Mouse (Mus musculus) layer of hippocampus, adult 9-11 months (tissue): ENCODE measurements around the gene Il3ra.

Source experiments
- DNase-seq: peaks from one replicate; pipeline ENCODE4 v3.0.0; 2022

Il3ra gene

DNA sequence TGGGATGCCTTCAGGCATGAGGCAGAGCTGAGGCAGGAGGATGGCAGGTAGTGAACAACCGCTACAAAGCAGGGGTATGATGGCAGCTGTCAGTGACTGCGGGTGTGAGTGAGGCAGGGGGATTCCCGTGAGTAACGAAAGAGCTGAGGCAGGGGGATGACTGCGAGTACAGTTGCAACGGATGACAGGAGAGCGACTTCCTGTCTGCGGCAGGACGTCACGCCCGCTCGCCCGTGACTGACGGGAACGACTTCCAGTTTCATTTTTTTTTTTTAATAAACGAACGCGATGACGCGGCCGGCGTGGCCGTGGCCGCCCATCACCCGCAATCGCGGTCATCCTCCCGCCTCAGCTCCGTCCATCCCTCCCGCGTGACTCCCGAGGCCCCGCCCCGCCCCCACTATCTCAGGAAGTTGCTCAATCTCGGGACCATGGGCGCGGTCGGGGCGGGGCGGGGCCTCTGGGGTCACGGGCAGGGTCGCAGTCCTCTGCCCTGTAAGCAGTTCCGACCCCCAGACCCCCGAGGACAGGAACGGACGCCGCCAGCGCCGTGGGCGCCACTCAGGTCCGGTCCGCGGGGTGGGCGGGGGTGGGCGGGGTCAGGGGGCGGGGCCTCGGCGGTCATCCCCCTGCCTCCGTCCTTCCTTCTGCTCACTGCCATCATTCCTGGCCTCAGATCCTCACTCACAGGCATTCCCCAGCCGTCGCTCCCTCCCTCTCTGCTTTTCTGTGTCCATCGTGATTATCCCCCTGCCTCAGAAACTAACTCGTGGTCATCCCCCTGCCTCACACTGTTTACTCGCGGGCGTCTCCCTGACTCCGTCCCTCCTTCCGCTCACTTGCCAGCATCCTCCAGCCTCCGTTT, at the start of gene Il3ra:
Il3ra (plus strand) TSS at position 328 of the 865 bp plus-strand sequence.
- peak; percentile 80 for DNase-seq

DNA sequence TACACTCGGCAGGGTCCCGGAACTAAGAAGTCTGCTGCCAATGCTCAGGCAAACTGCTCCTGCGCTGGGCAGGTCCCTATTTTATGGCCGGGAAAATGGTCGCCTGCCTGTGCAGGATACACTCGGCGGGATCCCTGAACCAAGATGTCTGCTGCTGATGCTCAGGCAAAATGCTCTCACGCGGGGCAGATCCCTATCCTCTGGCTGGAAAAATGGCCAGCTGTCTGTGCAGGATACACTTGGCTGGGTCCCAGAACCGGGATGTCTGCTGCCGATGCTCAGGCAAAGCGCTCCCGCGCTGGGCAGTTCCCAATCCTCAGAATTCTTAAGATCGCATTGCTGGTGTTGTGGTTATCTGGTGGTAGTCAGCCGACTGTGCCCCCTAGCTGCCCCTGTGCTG, 37.1 kb upstream of the Il3ra start:
- no peak for DNase-seq

DNA sequence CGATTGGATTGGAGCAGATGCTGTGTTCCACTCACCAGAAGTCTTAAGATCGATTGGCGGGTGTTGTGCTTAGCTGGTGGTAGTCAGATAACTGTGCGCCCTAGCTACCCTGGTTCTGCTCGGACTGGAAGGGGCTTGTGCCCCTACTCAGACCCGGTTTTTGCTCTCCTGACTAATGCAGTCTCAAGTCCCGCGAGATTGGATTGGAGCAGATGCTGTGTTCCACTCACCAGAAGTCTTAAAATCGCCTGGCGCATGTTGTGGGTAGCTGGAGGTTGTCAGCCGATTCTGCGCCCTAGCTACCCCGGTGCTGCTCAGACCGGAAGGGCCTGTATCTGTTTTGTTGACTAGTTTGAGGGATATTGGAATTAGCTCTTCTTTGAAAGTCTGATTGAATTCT, 36.7 kb upstream of the Il3ra start:
- no peak for DNase-seq

DNA sequence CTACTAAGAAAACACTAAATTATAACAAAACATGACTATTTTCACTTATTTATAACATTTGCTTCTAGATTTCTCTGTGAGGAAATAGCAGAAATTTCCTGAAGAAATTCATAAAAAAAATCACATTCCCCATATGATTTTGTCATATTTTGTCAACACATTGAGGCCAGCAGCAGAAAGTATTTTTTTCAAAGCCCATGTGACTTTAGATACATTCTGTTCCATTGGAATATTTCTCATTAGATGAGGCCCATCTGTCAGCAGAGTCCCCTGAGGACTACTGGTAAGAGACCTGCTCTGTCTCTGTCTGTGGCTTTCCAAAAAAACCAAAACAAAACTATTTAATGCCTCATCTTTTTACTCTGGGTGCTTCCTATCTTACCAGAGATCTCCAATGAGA, 23.5 kb upstream of the Il3ra start, which contains the start of gene Olfr31:
Olfr31 (plus strand) TSS at position 301 of the 400 bp plus-strand sequence.
- DNase-seq, result no peak

DNA sequence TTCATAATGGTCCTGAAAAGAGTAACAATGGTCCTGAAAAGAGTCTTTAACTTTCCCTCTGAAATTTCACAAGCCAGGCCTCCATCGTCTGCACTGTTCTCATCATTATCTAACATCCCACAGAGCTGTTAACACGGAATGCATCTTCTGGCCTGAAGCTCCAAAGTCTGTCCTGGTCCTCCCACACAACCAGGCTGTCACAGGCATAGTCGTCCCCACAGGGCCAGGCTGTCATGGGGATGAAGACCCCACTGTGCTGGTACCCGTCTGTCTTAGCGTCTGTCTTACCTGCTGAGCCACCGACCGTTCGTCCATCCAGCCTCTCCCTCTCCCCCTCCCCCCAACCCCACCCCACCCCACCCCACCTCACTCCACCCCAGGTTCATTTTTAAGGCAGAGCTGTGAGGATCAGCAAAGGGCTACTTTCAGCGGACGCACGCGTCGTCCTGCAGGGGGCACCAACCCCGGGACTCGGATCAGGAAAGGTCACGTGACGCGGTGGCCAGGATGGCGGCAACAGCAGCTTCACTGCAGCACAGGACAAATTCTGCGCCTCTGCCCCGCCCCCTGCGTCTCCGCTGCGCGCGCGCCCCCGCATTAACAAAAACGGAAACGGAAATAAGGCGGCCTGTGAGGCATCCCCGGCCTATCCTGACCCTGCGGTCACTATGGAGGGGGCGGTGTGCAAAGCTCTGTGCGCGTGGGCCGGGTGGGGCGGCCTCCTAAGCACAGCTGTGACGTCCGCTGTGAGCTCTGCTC, 783 bp upstream of the Il3ra start:
- peak; percentile 88 for DNase-seq

DNA sequence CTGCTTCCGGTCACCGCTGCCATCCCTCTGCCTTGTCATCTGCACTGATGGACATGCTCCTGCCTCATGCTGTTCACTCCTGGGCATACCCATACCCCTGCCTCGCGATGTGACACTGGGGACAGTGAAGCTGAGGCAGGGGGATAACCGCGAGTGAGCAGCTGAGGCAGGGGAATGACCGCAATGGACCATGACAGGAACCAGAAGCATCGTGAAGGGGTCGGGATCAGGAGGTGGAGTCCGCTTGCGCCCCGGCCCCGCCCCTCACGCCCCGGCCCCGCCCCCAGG, 682 bp downstream of the Il3ra start:
- DNase-seq, result peak; percentile 28

DNA sequence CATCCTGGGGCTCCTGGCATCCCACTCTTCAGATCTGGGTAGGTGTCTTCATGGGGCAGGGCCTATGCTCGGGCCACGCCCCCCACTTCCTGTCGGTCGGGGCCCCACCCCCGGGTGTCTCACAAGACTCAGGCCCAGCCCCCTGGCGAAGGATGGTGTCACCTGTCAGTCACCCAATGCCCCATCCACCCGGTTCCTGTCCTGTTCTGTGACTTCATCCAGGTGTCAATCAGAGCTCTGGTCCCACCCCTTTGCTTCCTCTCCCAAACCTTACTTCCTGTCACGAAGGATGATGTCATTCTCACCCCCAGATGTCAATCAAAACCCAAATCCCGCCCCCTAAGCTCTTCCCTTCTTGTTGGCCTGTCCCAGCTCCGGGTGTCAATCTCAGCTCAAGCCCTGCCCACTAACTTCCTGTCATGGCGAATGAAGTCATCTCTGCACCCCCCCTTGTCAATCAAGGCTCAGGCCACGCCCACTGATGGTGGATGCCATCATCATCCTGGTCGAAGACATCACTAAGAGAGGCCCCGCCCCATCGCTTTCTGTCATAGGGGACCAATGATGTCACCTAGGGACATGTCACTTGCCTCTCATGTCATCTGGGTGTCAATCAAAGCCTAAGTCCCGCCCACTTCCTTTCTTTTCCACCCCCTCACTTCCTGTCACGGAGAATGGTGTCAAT, 1.2 kb downstream of the Il3ra start:
- peak; percentile 64 for DNase-seq

DNA sequence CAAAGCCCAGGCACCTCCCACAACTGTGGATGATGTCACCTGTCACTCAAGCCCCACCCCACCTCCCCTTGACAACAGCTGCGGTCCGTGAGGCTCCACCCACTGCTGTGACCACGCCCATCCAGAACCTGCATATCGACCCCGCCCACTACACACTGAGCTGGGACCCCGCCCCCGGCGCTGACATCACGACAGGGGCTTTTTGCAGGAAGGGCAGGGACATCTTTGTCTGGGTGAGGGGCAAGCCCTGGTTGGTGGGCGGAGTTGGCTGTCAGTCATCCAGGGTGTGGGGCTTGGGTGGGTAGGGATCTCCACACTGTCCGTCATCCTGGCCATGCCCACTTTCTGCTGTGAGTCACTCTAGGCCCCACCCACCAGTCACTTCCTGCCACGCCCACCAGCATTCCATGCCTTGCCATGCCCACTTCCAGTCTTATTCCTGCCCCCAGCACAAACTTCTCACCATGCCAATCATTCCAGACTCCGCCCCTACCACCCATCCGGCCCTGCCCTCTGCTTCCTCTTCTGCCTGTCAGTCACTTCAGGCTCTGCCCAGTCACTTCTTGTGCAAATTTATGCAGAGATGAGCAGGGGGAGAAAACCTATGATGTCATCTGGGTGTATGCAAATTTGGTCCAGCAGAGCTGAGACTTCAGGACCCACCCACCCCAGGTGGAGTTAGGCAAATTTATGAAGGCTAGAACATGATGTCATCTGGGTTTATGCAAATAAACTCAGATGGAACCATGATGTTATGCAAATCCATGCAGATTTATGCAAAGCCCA, 2.0 kb downstream of the Il3ra start:
- DNase-seq, result peak; percentile 69

DNA sequence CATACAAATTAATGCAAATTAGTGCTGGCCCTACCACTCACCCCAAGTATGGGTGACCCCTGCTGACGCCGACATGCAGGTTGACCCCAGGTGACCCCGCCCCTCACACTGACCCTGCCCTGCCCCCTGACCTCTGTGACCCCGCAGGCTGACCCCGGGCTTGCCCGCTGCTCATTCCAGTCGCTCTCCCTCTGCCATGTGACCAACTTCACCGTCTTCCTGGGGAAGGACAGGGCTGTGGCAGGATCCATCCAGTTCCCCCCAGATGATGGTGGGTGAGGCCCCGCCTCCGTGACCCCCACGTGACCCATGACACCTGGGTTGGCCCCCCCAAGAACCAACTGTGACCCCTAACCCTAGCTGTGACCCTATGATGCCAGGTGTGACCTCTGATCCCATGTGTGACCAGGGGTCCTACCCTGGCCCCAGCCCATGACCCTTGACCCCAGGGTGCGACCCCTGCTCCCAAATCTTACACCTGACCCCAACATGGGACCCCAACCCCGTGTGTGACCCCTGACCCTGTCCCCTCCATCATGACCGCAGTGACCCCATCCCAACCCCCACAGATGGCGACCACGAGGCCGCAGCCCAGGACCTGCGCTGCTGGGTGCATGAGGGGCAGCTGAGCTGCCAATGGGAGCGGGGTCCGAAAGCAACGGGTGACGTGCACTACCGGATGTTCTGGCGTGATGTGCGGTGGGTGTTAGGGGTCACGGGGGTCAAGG, 2.8 kb downstream of the Il3ra start:
- DNase-seq, result no peak

DNA sequence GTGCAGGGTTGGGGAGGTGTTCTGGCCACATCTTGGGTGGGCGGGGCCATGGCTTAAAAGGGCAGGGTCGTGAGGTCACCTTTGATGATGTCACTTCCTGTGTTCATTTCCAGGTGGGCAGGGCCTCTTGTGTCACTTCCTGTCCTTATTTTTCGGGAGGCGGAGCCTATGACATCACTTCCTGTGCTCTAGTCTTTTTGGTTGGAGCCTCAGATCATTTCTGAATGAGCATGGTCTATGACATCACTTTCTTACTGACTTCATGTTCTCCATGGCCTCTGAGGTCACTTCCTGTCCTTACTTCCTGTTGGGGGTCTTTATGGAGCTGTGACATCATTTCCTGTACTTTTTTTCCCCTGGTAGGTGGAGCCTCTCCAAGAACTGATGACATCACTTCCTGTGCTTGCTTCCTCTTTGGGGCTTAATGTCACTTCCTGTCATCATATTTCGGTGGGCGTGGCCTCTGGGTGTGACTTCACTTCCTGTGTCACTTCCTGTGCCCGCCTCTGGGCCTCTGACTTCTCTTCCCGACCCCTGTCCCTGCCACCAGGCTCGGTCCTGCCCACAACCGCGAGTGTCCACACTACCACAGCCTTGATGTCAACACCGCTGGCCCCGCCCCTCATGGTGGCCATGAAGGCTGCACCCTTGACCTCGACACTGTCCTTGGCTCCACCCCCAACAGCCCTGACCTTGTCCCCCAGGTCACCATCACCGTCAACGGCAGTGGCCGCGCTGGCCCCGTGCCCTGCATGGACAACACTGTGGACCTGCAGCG, 3.6 kb downstream of the Il3ra start:
- no peak for DNase-seq

DNA sequence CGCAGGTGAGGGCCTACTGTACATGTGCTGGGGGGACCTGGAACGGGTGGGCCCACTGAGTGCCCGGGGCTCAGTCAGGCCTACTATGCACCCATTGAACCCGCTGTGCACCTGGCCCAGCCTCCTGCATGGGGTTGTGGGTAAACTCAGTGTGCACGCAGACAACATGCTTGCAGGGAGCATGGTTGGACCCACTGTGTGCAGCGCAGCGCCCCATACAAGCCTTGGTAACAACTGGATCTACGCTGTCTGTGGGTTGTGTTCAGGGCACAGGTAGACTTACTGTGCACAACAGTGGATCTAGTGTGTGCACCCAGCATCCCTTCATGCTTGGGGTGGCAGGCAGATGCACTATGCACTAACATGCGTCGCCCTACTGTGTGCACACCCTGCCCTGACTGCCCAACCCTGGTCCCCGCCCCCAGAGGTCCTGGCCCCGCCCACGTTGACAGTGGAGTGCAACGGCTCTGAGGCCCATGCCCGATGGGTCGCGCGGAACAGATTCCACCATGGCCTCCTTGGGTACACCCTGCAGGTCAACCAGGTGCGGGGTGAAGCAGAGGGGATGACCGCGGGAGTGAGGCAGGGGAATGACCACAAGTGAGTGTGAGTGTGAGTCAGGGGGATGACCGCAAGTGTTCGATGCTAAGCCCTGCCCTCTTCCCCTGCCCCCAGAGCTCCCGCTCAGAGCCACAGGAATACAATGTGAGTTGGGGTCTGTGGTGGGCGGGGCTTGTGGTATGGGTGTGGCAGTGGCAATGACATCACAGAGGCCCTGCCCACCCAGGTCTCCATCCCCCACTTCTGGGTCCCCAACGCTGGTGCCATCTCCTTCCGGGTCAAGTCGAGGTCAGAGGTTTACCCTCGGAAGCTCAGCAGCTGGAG, 4.4 kb downstream of the Il3ra start:
- no peak for DNase-seq

DNA sequence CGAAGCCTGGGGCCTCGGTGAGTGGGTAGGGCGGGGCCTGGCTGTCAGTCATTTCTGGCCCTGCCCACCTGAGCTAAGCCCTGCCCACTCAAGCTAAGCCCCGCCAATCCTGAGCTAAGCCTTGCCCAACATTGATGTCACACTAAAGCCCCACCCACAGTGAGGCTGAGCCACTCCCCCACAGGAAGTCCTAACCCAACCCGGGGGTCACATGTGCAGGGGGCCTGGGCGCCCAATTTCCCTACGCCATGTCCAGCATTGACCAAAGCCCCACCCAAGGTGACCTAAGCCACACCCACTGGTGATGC, 5.0 kb downstream of the Il3ra start:
- no peak for DNase-seq

DNA sequence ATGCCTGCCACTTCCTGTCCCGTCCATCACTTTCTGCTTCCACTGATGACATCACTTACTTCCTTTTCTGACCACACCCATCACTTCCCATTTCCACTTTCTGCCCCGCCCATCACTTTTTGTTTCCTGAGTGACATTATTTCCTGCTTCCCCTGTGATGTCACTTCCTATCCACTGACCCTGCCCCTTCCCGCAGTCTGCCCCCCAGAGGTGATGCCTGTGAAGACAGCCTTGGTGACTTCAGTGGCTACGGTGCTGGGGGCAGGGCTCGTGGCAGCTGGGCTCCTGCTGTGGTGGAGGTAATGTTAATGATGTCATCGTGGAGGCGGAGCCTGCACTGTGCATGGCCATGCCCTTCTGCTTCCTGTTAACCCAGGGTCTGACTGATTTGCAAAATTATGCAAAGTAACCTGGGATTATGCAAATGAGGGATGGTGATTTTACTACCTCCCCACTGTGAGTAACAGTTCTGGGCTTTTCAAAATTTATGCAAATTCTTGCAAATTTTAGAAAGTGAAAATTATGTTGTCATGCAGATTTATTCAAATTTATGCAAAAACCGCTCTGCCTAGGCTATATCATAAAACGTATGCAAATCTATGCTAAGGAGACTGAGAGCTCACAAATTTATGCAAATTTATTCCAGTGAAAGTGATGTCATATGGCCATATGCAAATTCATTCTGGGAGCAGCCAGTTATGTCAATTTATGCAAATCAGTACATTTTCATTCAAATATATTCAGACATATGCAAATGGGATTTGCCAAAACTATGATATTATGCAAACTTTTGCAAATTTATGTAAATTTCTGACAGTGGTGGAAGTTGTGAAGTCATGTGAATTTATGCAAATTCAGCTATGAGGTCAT, 5.9 kb downstream of the Il3ra start:
- DNase-seq, result no peak

DNA sequence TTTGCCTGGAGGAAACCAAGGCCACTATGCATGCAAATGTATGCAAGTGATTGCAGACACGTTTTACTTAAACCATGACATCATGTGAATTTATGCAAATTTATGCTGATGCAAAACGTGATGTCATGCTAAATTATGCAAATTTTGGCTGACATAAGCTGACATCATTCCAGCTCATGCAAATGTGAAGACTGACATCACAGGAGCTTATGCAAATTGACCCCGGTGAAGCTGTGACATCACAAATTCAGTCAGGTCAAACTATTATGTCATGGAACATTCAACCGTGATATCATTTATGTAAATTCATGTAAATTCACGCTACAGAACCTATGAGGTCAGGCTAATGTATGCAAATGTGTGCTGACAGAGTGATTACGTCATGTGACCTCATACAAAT, 6.5 kb downstream of the Il3ra start:
- no peak for DNase-seq

DNA sequence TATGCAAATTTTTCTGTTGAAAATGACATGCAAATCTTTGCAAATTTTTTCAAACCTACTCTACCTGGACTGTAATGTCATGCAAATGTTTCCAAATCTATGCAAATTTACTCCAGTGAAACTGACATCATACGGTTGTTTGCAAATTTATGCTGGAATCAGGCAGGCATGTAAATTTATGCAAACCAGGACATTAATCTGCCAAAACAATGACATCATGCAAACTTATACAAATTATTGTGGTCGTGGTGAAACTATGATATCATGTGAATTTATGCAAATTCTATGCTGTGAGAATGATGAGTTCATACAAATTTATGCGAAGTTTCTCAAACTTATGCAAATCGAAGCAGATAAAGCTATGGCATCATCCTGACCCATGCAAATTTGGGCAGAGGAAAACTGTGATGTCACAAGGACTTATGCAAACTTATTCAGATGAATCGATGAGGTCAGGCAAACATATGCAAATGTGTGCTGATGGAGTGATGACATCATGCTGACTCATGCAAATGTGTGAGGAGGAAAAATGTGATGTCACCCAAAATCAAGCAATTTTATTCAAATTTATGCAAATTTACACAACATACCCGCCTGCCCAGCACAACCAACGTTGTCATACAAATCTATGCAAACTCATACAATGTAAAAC, 7.1 kb downstream of the Il3ra start:
- no peak for DNase-seq

DNA sequence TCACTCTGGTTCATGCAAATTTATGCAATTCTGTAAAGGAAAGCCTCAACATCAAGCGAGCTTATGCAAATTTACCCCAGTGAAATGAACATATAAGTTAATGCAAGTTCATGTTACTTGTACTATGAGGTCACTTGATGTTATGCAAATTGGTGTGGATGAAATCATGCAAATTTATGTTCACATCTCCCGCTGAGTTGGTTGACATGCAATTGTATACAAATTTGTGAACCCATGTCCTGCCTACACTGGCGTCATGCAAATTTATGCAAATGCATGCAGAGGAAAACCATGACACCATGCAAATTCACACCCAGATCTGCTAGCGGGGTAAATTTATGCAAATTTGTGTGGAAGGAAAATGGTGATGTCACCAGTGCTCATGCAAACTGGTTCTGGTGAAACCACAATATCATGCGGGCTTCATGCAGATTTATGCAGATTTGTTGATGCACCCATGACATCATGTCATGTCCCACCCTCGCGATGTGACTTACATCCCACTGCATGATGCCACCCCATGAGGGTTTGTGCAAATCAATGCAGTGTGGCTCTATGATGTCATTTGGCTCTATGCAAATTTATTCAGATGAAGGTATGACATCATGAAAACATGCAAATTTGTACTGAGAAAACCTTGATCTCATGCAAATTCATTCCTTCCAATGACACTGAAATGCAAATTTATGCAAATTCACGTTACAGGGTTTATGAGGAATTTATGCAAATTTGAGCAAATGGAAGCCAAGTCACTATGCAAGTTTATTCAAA, 7.8 kb downstream of the Il3ra start:
- no peak for DNase-seq

DNA sequence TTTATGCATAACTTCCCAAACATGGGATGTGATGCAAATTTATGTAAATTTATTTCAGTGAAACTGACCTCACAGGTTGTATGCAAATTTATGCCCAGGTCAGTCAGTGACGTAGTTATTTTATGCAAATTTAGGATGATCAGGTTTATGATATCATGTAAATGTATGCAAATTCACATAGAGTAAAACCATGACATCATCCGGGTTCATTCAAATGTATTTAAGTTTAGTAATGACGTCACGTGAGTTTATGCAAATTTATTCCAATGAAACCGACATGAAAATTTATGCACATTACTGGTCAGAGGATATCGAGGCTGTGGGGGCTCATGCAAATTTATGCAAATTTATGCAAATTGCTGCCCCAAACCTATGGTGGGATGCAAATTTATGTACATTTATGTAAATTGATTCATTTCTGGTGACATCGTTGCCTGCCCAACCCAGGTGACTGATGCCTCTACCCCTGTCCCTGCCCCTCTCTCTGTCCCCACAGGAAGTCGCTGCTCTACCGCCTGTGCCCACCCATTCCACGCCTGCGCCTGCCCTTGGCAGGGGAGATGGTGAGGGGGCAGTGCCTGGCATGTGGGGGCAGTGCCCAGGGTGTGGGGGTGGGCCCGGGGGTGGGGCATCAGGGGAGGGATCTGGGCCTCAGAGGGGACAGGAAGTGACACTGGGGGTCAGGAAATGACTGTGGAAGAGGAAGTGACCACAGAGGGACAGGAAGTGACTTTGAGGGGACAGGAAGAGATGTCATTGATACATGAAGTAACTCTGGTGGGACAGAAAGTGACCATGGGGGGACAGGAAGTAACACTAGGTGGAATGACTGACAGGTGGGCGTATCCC, 8.7 kb downstream of the Il3ra start:
- DNase-seq, result no peak
